Mouse (Mus musculus): ENCODE results near the gene Spaca3. TPM values are rescaled to one million over a fixed set of nuclear protein-coding genes. Genes with fewer than 3 reads are reported as not detected.

The Spaca3 gene
- total RNA-seq (2014; rRNA removed; ENCODE audit: low replicate concordance) (not detected in 2 replicates), polyA plus RNA-seq (2015; fragmentation: Nextera tagmentation; extraction: Ambion mirVana) (0.14 TPM in 1 of 2 replicates, not detected in the other)

DNA sequence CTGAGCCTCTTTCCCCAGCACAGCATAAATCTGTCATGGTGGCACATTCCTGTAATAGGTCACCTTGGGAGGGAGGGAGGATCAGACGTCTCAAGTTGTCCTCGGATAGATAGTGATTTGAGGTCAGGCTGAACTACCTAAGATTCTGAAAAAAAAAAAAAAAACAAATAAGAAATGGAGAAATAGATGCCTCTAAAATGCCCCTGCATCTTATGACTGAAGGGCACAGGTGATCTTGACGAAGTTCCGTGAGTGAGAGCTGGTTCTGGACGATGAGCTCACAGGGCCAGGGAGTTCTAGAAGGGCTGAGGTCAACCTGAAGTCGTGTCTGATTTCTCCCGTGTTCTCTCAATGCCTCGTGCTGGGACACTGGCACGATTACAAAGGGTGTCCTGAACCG, at the start of gene Spaca3:
Gene Spaca3, plus strand, starts transcription at position 301 of the 400 bp plus-strand sequence.
- Histone ChIP-seq H3K4me3 (ENCODE audit: low read depth, low read length) (no peak within 1 kb of the TSS), H3K36me3 (replicated peaks; ENCODE audit: control insufficient read depth, insufficient read depth, low read length) (no peaks in the 10 kb centered on the region), H3K9me3 (replicated peaks; ENCODE audit: control insufficient read depth, low read length) (no peaks in the 10 kb centered on the region), H3K27me3 (ENCODE audit: control insufficient read depth, insufficient read depth, low read length) (no peaks in the 10 kb centered on the region), H3K4me2 (ENCODE audit: low read depth, low read length) (no peak within 1 kb of the TSS), H3K9ac (replicated peaks; ENCODE audit: low read depth, low read length) (no peak within 1 kb of the TSS), H3K4me1 (ENCODE audit: control insufficient read depth, insufficient read depth) (no peaks in the 10 kb centered on the region), H3K27ac (ENCODE audit: low read depth) (no peak within 1 kb of the TSS)
- TF ChIP-seq CTCF (IDR thresholded peaks at IDR 0.05; ENCODE audit: low read depth) (no peak), EP300 (IDR thresholded peaks at IDR 0.05; ENCODE audit: low read depth) (no peak)
- ATAC-seq (ENCODE audit: insufficient read depth, low read depth) (no peak), DNase-seq (ENCODE audit: low spot score) (no peak)
- 67% methylated on average over 10 of the region's 10 CpGs for WGBS

DNA sequence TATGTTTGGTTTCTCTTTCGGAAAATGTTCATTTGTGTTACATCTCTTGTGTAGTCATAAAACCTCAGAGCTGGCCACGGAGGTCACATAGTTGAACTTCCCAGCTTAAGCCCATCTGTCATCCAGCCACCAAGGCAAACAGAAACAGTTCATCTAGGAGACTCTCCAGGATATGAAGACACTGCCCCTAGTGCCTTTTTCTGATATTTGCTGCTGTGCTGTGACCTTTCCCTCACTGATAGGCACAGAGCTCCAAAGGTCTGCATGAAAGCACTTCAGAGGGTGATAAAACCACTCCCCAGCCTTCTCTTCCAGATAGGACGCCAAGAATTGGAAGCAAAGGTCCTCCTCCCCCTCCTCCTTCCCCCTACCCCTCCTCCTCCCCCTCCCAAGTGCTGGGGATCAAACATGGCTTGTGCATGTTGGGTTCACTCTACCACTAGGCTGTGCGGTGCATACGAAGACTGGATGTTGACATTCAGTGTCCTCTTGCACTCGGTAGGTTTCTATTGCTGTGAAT, 49.6 kb upstream of the Spaca3 start:
- TF ChIP-seq EP300 (IDR thresholded peaks at IDR 0.05; ENCODE audit: low read depth) (no peak), CTCF (IDR thresholded peaks at IDR 0.05; ENCODE audit: low read depth) (peak; percentile 24; the same call in 1 of the 2 replicates)
- WGBS: 59% methylated on average over 6 of the region's 6 CpGs

DNA sequence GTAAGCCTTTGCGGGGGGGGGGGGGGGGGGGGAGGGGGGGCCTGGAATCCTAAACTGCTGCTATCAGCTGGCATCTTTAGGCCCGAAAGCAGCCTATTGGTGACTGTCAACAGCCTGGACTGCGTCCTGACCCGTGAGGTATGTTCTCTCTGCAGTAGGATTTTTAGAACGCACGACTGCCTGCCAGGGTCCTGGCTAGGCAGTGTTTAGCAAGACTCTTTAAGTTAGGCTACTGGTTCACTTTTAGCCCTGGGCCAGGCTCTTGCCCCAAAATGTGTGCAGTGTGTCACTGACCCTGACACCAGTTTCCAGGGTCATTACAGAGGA, 48.5 kb upstream of the Spaca3 start:
- Histone ChIP-seq H3K4me1 (ENCODE audit: control insufficient read depth, insufficient read depth) (peaks cover 16% of the 10 kb centered on the region; the same call in 1 of the 2 replicates), H3K4me3 (ENCODE audit: low read depth, low read length) (peak overlapping the region; percentile 75), H3K27ac (ENCODE audit: low read depth) (peak overlapping the region; percentile 83), H3K4me2 (ENCODE audit: low read depth, low read length) (peak overlapping the region; percentile 82), H3K27me3 (ENCODE audit: control insufficient read depth, insufficient read depth, low read length) (no peaks in the 10 kb centered on the region), H3K9ac (replicated peaks; ENCODE audit: low read depth, low read length) (peak overlapping the region; percentile 80), H3K36me3 (replicated peaks; ENCODE audit: control insufficient read depth, insufficient read depth, low read length) (peaks cover 18% of the 10 kb centered on the region), H3K9me3 (replicated peaks; ENCODE audit: control insufficient read depth, low read length) (no peaks in the 10 kb centered on the region)
- DNase-seq (ENCODE audit: low spot score) (no peak), ATAC-seq (ENCODE audit: insufficient read depth, low read depth) (peak; percentile 50)
- TF ChIP-seq EP300 (IDR thresholded peaks at IDR 0.05; ENCODE audit: low read depth) (no peak), CTCF (IDR thresholded peaks at IDR 0.05; ENCODE audit: low read depth) (no peak)
- WGBS: 25% methylated on average over 6 of the region's 6 CpGs

More for the DNA sequence above, 49.6 kb upstream of the Spaca3 start:
- H3K4me3 ChIP-seq (ENCODE audit: low read depth, low read length): no peak overlapping the region
- H3K9me3 ChIP-seq (replicated peaks; ENCODE audit: control insufficient read depth, low read length): no peaks in the 10 kb centered on the region
- H3K4me1 ChIP-seq (ENCODE audit: control insufficient read depth, insufficient read depth): peaks cover 16% of the 10 kb centered on the region; the same call in 1 of the 2 replicates
- DNase-seq (ENCODE audit: low spot score): no peak
- H3K27ac ChIP-seq (ENCODE audit: low read depth): no peak overlapping the region
- H3K27me3 ChIP-seq (ENCODE audit: control insufficient read depth, insufficient read depth, low read length): no peaks in the 10 kb centered on the region
- H3K36me3 ChIP-seq (replicated peaks; ENCODE audit: control insufficient read depth, insufficient read depth, low read length): 0 out of 2 replicates have a peak, but pooled peaks cover 8% of the 10 kb centered on the region
- H3K4me2 ChIP-seq (ENCODE audit: low read depth, low read length): no peak overlapping the region
- no peak overlapping the region for H3K9ac ChIP-seq (replicated peaks; ENCODE audit: low read depth, low read length)
- ATAC-seq (ENCODE audit: insufficient read depth, low read depth): no peak

DNA sequence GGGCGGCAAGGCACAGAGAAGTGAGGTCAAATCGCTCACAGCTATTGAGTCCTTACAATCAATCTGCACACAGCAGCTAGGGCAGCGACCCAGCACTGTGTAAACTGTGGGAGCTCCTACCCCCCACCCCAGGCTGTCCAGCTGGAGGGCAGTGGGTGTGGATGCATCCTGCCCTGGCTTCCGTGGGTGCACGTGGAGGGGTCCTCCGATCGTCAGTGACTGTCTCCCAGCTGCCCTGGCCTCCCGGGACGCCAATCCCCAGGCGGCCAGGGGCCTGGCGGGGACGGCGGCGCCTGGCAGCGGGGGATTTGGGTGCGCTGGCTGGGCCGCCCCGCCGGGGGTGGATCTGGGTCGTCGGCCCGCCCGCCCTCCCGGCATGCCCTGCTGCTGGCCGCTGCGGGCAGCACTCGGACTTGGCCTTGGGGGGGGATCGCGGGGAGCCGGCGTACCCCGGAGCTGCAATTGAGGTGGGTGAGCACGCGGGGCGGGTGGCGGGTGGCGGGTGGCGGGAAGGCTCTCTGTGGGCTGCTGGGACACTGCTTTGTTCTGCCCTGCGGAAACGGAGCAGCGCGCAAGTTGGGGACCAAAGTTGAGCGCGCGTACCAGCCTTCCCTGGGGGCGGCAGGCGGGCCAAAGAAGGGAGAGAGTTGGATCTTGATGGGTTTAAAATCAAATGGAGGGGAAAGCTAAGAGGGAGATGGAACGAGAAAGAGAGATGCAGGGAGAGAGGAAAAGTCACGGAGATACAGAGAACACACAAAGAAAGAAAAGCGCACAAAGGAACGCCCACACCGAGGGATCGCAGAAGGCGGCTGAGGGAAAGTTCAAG, 48.0 kb upstream of the Spaca3 start, which contains the start of gene Tmem98:
Gene Tmem98, plus strand, starts transcription at position 183 of the 829 bp plus-strand sequence.
- Histone ChIP-seq H3K4me2 (ENCODE audit: low read depth, low read length) (peak within 1 kb of the TSS; percentile 82), H3K27ac (ENCODE audit: low read depth) (peak within 1 kb of the TSS; percentile 83), H3K9ac (replicated peaks; ENCODE audit: low read depth, low read length) (peak within 1 kb of the TSS; percentile 80), H3K27me3 (ENCODE audit: control insufficient read depth, insufficient read depth, low read length) (no peaks in the 10 kb centered on the region), H3K4me3 (ENCODE audit: low read depth, low read length) (peak within 1 kb of the TSS; percentile 75), H3K36me3 (replicated peaks; ENCODE audit: control insufficient read depth, insufficient read depth, low read length) (peaks cover 22% of the 10 kb centered on the region), H3K9me3 (replicated peaks; ENCODE audit: control insufficient read depth, low read length) (no peaks in the 10 kb centered on the region), H3K4me1 (ENCODE audit: control insufficient read depth, insufficient read depth) (peaks cover 16% of the 10 kb centered on the region; the same call in 1 of the 2 replicates)
- ATAC-seq (ENCODE audit: insufficient read depth, low read depth): peak; percentile 77
- peak; percentile 44 for DNase-seq (ENCODE audit: low spot score)
- TF ChIP-seq CTCF (IDR thresholded peaks at IDR 0.05; ENCODE audit: low read depth) (no peak), EP300 (IDR thresholded peaks at IDR 0.05; ENCODE audit: low read depth) (no peak)
- under 1% methylated on average over 49 of the region's 54 CpGs for WGBS

DNA sequence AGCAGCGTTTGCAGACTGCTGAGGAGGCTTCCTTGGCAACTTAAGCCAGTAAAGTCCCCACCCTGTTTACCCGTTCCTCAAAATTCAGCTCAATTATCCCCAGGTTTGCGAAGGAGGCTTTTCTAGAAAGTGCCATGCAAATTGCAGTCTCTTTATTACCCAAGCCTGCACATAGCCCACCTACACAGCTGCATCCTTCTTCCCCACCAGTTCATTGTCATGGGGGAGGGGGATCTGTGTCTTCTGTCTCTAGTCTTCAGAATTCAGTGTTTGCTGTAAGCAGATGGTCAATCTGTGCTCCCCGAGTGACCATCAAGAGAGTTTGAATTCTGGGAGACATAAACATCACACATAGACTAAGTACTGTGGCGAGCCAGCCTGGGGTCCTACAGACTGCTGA, 47.0 kb upstream of the Spaca3 start:
- Histone ChIP-seq H3K4me3 (ENCODE audit: low read depth, low read length) (peak overlapping the region; percentile 75), H3K36me3 (replicated peaks; ENCODE audit: control insufficient read depth, insufficient read depth, low read length) (peaks cover 32% of the 10 kb centered on the region), H3K27ac (ENCODE audit: low read depth) (no peak overlapping the region), H3K27me3 (ENCODE audit: control insufficient read depth, insufficient read depth, low read length) (no peaks in the 10 kb centered on the region), H3K4me2 (ENCODE audit: low read depth, low read length) (peak overlapping the region; percentile 82), H3K9me3 (replicated peaks; ENCODE audit: control insufficient read depth, low read length) (no peaks in the 10 kb centered on the region), H3K4me1 (ENCODE audit: control insufficient read depth, insufficient read depth) (peaks cover 16% of the 10 kb centered on the region; the same call in 1 of the 2 replicates), H3K9ac (replicated peaks; ENCODE audit: low read depth, low read length) (peak overlapping the region; percentile 80)
- WGBS: 32% methylated on average over 5 of the region's 5 CpGs
- no peak for TF ChIP-seq CTCF (IDR thresholded peaks at IDR 0.05; ENCODE audit: low read depth)
- no peak for TF ChIP-seq EP300 (IDR thresholded peaks at IDR 0.05; ENCODE audit: low read depth)
- no peak for ATAC-seq (ENCODE audit: insufficient read depth, low read depth)
- DNase-seq (ENCODE audit: low spot score): no peak
